Mouse (Mus musculus) monocyte, adult 2 months (primary cell): ENCODE results near the gene Hoxa9.

Experiments used
- DNase-seq, 2 experiments: peaks; one replicate each; pipeline ENCODE4 v3.0.0; 2022; ENCODE audit warnings: low spot score in 2 of 2, low read depth in 1 of 2

Hoxa9 gene

DNA sequence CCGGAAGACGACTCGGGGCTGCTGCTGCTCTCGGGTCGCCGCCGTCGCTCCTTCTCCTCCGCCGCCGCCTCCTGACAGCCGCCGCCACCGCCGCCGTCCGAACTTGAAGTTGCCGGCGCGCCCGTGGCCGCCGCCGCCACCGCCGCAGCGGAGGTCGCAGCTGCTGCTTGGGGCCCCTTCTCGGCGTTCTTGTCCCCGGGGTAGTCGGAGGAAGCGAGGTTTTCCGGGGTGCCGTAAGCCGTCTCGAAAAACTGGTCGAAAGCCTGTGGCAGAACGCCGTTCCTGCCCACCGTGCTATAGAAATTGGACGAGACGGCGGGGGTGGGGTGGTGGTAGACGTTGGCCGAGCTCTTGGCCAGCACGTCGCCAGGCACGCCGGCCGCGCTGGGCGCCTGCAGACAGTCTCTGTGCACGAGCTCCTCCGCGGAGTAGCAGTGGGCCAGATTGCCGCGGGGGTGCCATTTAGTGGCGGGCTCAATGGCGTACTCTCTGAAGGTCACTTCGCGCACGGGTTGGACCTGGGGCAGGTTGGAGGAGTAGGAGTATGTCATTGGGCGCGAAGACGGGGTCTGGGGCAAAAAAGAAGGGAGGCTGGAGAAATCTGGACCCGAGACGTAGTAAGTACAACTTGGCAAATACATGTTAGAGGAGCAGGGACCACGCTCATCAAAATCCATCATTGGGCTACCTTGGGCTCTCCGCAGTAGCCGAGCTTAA lies 14.3 kb upstream of the Hoxa9 start:
- DNase-seq = no peak

DNA sequence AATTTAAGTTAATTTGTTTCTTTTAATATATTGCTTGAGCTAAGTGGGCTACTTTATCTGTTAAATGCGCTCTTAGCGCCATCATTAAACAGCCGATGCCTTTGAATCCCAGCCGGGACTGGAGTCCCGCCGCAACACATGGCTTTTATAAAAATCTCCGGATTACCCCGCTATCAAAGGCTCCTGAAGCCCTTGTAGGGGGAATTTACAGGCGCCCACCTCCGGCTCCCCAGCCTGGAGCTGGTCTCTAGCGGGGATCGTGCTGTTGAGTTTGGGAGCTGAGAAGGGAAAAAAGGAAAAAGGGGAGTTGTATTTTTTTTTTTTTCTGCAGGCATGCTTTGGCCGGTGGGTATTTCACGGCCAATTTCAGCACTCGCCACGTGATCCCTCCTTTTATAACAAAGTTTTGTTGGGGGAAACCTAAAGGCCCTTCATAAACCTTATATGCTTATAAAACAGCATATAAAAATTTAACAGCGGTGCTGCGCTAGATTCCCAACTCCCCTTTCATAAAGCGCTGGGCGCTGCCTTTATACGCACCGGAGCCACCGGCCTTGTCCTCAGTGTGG lies 13.7 kb upstream of the Hoxa9 start:
- DNase-seq = no peak

DNA sequence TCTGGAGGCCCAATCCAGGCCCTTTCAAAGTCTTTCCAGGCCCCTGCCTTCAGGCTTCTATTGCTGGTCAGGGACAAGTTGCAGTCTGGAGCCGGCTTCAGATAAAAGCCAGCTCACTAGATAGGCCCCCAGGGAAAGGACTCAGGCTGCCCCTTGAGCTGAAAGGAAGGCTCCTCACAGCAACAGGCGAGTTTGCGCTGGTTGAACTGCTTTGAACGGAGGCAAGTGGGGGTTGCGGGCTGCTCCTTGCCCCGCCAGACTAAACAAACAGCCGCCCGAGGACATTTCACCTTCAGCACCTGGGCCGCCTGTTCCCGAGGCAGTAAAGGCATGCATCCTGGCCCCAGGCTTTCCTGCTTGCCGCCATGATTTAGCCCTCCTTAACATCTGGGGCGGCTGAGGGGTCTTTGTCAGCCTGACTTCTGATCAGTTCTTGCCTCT lies 12.8 kb upstream of the Hoxa9 start:
- DNase-seq = no peak

DNA sequence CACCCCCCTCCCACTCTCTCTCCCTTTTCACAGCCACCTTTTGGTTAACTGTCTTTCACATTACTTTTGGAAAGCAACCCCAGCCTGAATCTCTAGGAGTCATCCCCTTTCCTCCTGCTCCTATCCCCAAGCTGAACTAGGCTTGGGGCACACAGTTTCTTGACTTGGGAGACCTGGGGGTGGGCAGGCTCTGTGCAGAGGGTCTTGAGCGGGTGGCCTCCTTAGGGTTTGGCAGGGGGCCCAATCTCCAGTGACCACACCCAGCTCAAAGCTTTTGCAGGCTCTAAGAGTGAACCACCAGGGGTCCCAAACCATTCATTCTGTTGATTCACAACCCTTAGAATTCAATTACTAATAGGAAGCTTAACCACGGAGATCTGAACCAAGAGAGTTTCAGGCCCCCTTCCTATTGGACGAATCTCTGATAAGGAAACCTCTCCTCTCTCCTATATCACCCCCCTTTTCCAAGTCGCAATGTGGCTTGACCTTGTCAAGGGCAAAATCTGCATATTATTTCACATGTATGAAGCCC lies 12.0 kb upstream of the Hoxa9 start:
- DNase-seq = no peak

DNA sequence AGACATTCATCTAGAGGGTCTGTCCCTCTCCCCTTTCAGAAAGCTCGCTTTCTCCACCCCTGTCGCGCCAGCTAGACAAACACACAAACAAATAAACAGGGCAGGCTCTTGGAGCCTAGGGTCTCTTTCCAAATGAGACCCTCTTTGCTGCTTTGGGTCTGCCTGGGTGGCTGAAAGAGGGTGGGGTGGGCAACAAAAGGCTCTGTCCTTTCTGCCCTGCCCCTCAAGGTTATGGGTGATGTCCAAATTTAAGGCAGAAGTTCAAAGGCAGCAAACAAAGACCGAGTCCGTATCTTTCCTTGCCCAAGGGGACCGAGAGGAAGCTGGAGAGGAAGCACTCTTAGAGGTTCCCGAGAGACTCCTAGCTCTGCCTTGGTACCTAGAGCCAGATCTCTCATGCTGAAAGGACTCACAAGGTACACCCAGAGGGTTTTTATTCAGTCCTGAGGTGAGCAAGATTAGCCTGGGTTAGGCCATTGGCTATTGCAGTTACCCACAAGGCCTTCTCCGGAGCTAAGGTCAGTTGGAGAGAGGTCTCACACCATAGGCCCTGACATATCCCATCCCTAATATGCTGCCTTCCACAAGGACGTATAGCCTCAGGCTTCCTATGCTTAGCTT lies 10.2 kb upstream of the Hoxa9 start:
- DNase-seq = no peak

DNA sequence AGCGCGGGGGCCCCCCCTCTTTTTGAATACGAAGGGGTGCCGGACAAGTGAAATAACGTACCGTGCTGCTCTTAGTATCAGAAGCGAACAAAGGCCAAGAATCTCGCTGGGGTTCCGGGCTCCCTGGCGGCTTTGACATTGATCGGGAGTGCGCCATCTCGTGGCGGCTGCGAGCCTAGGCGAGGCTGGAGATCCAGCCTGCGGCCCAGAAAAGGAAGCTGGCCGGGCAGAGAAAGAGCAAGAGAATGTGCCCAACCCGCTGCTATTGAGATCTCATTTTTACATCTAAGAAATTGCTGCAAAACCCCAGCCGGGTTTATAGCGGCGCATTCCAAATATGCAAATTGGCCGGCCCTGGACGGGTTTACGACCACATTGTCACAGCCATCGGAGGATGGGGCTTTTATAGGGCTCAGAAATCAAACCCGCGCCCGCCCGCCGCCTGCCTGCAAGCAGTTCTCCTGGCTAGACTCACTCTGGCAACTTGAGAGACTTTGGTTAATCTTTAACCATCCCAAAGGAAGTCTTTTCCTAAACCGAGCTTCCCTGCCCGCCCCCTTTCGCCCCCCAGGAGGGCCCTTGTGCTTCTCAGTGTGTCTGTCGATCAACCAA lies 9.6 kb upstream of the Hoxa9 start, which contains the start of gene Hoxa10:
Gene Hoxa10, minus strand, starts transcription at position 466 of the 612 bp plus-strand sequence.
- peak; percentile 52 to 75 for DNase-seq

DNA sequence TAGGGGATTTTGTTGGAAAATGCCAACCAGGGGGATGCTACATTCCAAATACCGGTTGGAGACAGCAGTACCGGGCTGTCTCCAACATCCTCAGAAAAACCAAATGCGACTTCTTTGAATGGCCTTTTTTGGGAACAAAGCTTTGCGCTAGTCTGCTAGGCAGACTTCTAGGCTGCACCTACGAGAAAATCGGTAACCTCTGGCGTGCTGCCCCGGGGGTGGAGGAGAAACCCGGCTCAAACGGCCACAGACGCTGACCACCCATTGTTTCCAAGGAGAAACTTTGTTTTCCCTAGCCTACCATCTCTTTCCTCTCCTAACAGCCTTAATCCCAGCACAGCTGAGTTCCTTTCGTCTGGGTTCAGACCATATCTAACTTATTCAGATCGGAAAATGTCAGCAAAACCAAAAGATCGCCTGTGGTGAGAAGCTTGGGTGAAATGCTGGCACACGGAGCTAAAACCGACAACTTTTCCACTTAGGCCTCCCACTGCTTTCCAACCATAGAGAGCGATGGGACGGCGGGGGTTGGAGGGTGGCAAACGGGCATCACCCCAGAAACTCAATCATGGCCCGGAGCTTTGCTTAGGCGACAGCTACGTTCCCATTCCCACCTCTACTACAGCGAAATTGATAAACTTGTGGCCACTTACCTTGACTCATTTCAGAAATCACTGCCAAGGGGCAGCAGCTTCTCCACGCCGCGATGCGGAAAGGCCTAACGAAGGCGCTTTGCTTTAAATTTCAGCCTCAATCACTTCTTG lies 8.9 kb upstream of the Hoxa9 start:
- DNase-seq = no peak

DNA sequence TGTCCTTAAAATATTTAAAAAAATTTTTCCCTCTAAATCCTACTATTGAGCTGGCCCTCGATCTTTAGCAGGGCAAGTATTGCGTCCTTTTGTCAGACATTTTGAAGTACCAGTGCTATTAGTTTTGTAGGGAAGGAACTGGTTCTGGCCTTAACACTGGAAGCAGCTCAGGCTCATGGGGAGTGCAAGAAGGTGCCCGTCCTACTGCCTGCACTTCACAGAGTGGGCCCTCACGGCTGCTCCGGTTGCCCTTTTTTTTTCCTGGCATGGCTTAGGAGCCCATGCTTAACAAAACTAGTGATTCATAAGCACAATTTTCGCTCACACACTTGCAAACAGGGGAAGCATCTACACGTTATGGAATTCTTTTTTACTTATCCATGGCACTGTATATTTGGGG lies 8.1 kb upstream of the Hoxa9 start:
- DNase-seq = no peak

DNA sequence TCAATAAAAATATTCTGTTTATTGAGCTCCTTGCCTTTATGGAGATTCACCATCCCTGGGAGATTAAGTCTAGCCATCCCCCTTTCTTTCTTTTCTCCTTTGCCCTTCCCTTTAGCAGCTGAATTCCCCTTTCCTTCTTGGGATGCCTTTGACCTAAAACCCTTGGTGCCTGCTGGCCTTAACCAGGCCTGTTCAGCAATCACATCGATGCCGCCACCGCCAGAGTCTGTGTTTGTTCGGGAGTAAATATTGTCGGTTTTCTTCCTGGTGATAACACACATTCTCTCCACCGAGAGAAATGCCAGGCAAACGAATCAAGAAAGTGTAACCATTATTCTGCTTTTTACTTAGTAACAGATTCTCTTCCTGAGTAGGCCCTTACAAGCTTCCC lies 7.3 kb upstream of the Hoxa9 start:
- no peak for DNase-seq

DNA sequence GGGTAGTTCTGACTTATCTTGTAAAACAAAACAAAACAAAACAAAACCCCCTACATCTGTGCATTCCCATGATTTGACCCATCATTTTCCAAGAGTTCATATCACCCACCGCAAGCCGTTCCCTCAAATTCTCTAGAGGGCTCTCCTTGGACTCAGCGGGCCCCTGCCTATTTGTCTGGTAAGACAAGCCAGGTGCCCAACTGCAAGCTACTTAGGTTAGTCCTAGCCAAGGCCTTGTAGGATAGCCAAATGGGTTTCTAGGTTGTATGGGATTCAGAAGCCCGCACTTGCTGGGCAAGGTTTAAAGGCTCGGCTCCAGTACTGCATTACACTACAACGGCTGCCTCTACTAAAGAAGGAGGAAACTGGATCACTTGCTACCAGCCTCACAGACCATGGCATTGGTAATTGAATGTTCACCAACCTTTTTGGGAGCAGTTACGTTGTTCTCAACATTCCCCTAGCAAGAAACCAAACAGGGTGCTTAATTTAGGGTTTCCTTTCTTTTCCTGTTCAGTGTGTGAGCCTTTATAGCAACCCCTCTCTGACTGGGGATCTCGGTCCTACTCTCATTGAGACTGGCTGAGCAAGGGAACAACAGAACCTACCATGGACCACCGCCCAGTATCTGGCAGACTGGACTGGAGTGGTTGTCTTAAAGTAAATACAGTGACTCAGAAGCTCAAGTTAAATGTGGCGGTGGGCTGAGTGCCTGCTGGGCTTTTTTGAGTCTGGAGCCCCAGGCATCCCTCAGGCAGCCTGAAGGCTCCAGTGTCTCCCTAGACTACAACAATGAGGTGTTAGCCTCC lies 6.7 kb upstream of the Hoxa9 start:
- no peak for DNase-seq

DNA sequence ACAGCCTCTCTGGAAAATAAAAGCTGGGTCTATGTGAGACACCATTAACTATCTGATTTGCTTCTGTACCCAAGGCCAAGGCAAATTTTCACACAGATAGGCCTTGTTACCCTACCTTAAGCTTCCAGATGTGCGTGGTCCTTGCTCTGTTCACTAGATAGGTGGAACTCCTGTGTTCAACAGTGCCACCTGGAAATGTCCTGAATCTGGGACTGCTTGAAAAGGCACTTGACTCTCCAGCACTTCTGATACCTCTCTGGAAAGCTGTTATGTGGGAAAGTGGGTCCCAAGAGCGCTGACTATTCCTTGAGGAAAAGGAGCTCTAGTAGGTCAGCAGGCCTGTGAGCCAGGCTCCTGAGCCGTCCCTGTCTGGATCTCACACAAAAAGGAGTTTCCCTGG lies 5.9 kb upstream of the Hoxa9 start:
- no peak for DNase-seq

DNA sequence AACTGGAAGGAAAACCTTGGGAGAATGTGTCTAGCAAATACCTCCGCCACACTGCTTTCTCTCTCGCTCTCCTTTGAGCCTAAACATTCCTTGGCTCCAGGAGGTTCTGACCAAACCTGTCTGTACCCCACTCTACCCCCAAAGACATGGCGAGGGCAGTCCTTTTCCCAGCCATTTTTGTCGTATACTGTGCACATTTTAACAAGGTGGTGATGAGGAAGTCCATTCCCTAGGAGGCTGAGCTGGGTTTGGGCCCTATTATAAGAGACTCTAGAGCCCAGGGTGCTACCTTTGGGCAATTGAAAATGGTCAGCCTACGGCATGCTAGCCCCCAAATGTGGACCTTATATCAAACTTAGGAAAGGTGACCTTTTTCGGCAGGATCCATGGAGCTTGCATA lies 5.0 kb upstream of the Hoxa9 start:
- DNase-seq = no peak

DNA sequence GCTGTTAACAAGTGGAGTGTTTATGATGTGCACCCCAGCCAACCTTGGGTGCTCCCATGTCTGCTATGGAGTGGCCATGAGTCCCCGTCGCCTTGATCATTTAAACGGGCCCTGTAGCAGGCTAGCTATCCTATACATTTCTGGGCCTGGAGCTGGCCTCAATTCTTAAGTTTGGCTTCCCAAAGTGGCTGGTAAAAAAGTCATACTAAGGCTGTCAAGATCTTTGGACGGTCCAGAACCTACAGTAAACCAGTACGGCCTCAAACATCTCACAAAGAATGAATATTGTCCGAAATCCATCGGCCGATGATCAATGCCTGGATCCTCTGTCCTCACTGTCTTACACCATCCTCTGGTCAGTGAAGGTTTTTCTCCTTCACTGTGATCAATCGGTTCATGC lies 4.4 kb upstream of the Hoxa9 start:
- no peak for DNase-seq

DNA sequence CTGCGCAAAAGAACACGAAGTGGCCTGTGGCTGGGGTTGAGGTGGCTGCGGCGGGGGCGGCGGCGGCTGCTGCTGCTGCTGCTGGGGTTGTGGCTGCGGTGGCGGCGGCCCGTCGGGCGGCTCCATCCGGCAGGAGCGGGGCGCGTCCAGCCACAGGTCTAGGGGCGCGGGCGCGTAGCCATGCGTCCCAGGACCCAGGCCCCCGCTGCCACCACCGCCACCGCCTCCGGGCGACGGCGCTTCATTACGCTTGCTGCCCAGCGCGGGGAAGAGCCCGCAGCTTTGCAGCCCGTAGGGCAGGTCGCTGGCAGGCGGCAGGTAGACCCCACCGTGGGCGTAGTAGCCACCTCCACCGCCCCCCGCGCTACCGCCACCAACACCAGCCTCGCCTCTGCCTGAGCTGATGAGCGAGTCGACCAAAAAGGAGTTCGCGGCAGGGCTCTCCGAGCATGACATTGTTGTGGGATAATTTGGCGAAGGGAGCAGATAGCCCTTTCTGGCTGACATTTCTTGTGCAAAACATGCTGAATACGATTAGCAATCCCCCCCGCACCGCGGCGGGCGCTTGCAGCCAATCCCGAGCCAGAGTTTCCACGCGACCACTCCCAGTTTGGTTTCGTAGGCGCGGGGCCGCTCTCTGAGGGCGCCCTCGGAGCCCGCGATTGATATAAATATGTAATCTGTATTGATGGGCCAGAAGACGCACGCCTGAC lies 3.7 kb upstream of the Hoxa9 start:
- no peak for DNase-seq

DNA sequence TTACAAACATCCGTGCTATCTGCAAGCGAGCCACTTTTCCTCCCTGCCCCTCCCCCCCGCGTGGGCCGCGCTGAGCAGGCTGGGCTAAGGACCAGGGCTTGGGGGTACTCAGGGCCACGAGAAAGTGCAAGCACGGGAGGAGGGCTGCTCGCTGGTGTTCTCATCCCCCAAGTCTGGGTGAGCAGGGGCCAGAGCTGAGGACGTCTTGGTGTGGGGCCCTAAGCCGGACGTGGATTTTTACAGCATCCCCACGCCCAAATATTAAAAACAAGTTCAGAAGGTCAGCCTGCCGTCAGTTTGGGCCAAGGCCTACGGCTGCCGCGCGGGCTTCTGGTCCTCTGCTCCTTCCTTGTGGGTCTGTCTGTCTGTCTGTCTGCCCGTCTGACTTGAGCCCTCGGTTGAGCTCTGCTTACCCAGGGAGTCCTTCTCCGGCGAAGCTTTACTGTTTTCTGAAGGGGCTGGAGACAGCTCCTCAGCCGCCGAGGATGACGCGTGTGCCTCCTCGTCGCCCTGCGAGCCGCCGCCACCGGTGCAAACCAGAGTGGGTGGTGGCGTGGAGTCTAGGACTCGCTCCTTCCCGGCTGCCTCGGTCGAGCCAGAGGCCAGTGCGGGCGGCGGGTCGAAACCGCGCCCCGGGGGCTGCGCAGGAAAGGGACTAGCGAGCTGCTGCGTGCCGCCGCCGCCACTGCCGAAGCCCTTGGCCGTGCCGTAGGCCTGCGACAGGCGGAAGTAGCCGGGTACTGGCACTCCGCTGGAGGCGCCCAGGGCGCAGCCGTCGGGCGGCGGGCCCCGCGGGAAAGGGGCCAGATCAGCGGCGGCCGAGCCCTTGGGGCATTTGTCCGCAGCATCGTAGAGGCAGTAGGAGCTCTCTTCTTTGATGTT lies 2.9 kb upstream of the Hoxa9 start:
- no peak for DNase-seq

DNA sequence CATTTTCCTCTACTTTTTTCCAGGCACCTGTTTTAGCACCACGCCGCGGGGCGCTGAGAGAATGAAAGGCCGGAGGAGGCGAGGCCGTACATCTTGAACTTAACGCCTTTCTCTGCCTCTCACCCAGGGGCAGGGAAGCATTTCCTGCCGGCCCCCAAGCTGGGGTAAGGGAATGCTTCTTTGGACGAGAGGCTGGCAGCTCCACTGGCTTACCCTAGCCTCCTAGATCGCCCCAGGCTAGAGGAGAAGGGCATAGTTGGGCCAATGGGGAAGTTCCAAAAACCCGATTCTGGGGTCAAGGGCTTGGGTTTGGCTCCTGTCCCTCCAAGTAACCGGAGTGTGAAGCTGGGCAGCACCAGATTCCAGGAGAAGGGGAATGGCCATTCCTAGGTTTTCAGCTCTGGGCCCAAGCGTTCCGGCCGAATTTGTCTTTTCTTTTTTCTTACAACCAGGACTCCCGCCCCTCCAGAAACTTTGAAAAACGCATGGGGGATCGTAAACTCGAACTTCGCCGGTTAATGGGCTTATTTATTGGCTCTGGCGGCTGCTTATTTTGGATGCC lies 2.2 kb upstream of the Hoxa9 start:
- DNase-seq = no peak

DNA sequence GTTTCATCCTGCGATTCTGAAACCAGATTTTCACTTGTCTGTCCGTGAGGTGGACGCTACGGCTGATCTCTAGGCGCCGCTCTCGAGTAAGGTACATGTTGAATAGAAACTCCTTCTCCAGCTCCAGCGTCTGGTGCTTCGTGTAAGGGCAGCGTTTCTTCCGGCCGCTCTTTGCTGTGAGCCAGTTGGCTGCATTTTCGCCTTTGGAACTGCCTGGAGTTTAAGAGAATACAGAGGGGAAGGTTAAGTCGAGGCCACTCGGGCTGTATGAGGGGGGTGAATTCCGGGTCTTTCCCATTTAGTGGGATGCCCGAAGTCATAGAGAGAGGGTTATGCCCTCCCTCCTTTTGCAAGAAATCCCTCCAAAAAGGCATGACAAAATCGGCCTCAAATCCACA lies 1.7 kb upstream of the Hoxa9 start:
- no peak for DNase-seq

DNA sequence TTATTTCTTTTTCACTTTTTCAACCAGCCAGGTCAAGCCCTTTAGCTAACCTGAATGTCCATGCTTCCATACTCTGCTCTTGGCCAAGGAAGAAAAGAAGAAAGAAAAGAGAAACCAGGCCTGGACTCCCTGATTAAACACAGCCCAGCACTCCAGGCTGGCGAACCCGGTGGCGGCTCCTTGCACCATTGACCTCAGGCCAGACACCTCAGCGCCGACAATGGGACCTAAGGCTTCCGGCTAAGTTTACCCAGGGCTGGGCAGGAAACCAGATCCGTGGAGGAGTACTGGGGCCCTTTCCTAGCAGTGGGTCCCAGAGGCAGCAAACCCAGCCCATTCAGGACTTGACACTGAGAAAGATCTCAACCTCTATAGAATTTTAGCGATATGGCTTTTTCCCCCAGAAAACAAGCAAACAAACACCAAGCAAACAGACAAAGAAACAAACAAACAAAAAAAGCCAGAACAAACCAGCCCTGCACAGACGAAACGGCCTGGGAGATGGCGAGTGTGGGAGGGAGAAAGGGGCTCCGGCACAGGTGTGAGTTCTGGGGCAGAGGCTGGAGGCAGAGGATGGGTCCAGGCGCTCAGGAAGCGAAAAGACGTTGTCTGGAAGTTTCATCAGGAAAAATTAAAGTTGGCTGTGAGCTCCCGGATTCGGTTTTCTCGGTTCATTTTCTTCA lies 1.1 kb upstream of the Hoxa9 start:
- DNase-seq = no peak
